Mouse (Mus musculus) brain, embryonic 14.5 days (tissue): ENCODE data around the gene Gm10563.
A peak's percentile ranks its signal among the peaks of the same experiment; 100 is the strongest.

Experiments used
- CTCF ChIP-seq: fragments of 200-500 bp; IDR thresholded peaks from 2 replicates; pipeline ENCODE4 v1.5.1; 2012; ENCODE audit warnings: inconsistent platforms, mild to moderate bottlenecking, moderate library complexity, borderline replicate concordance; ENCODE audit not compliant: insufficient read depth, insufficient read length; ENCODE audit errors: extremely low read depth
- POLR2A ChIP-seq: fragments of 200-500 bp; IDR thresholded peaks from 2 replicates; pipeline ENCODE4 v1.6.1; 2012; ENCODE audit warnings: mild to moderate bottlenecking, inconsistent platforms, borderline replicate concordance; ENCODE audit not compliant: poor library complexity, insufficient read depth, insufficient read length, severe bottlenecking; ENCODE audit errors: extremely low read depth

- peak; percentile 55; the same call in 1 of the 2 replicates for TF ChIP-seq POLR2A
- TF ChIP-seq CTCF, result peak; percentile 41; the same call in 1 of the 2 replicates
Observed at GRCm38 (mm10) chr4:155694482-155695401, 49.5 kb upstream of the Gm10563 start.
